Mouse (Mus musculus) olfactory bulb, adult 2 months (tissue): ENCODE data around the gene Aicda. TPM values are rescaled to one million over a fixed set of nuclear protein-coding genes. Genes with fewer than 3 reads are reported as not detected.

Source experiments
- H3K27ac ChIP-seq: fragments of 200-500 bp; 2 replicates; pipeline ENCODE4 v1.5.1; 2012; ENCODE audit warnings: low read depth, low read length; ENCODE audit not compliant: insufficient read depth
- H3K4me1 ChIP-seq: fragments of 200-500 bp; 2 replicates; pipeline ENCODE4 v1.6.1; 2012; ENCODE audit warnings: low read length; ENCODE audit not compliant: control insufficient read depth, insufficient read depth
- H3K4me3 ChIP-seq: fragments of 200-500 bp; 2 replicates; pipeline ENCODE4 v1.5.1; 2012; ENCODE audit warnings: mild to moderate bottlenecking, low read depth, low read length, moderate library complexity; ENCODE audit not compliant: insufficient read depth
- CTCF ChIP-seq: fragments of 200-500 bp; IDR thresholded peaks from 2 replicates; pipeline ENCODE4 v1.5.1; 2012; ENCODE audit warnings: low read depth, mild to moderate bottlenecking, low read length, moderate library complexity; ENCODE audit not compliant: insufficient read depth
- POLR2A ChIP-seq: fragments of 200-500 bp; IDR thresholded peaks from 2 replicates; pipeline ENCODE4 v1.6.1; 2012; ENCODE audit warnings: mild to moderate bottlenecking, low read depth, low read length, moderate library complexity; ENCODE audit not compliant: insufficient read depth
- WGBS: fragments of 180-500 bp; shearing (Covaris S2); methylation state at CpG from one replicate; pipeline ENCODE4 v1.1.7; 2018; 5-methylcytosine and 5-hydroxymethylcytosine counted together
- polyA plus RNA-seq: library from polyadenylated mRNA; stranded (reverse); fragments of >200 nt; gene quantifications from 2 replicates; pipeline ENCODE4 v1.2.4, GENCODE M21; 2012; ENCODE audit warnings: low replicate concordance; ENCODE audit not compliant: missing spikeins, insufficient read depth, insufficient read length

The Aicda gene
- polyA plus RNA-seq, 1 experiment, result not detected

DNA sequence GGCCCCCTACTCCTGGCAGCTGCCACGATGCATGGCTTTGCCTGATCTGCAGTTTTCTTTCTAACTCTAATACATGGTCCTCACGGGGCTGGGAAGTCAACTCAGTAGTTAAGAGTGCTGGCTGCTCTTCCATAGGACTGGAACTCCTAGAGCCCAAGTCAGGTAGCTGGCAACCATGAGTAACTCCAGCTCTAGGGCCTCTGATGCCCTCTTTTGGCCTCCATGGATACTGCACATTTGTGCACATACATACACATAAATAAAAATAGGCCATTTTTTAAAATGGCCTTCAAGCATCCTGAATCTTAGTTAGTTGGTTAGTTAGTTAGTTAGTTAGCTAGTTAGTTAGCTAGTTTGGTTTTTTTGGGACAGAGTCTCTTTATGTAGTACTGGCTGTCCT lies 39.3 kb downstream of the Aicda start:
- no peak overlapping the region for H3K27ac ChIP-seq
- H3K4me3 ChIP-seq, result no peak overlapping the region
- no peaks in the 10 kb centered on the region for H3K4me1 ChIP-seq
- no peak for TF ChIP-seq POLR2A
- no peak for TF ChIP-seq CTCF
- 89% methylated on average over 2 of the region's 2 CpGs for WGBS

GRCm38 (mm10) chr6:122595637-122596036 lies 42.0 kb downstream of the Aicda start:
- no peaks in the 10 kb centered on the region for H3K4me1 ChIP-seq
- WGBS, result 24% methylated on average over 7 of the region's 7 CpGs
- H3K27ac ChIP-seq, result no peak overlapping the region
- H3K4me3 ChIP-seq, result no peak overlapping the region
- TF ChIP-seq POLR2A (no peak), CTCF (no peak)

- 92% methylated on average over 7 of the region's 7 CpGs for WGBS
Observed at GRCm38 (mm10) chr6:122596608-122597007, 43.0 kb downstream of the Aicda start.

GRCm38 (mm10) chr6:122598014-122598413 lies 44.4 kb downstream of the Aicda start:
- Histone ChIP-seq H3K27ac (no peak overlapping the region), H3K4me3 (no peak overlapping the region), H3K4me1 (peaks cover 3% of the 10 kb centered on the region; the same call in 1 of the 2 replicates)
- TF ChIP-seq POLR2A (no peak), CTCF (no peak)
- WGBS, result 97% methylated on average over 4 of the region's 4 CpGs

More at GRCm38 (mm10) chr6:122596608-122597007, 43.0 kb downstream of the Aicda start:
- Histone ChIP-seq H3K4me3 (no peak overlapping the region), H3K4me1 (no peaks in the 10 kb centered on the region), H3K27ac (no peak overlapping the region)
- TF ChIP-seq POLR2A (no peak), CTCF (no peak)

DNA sequence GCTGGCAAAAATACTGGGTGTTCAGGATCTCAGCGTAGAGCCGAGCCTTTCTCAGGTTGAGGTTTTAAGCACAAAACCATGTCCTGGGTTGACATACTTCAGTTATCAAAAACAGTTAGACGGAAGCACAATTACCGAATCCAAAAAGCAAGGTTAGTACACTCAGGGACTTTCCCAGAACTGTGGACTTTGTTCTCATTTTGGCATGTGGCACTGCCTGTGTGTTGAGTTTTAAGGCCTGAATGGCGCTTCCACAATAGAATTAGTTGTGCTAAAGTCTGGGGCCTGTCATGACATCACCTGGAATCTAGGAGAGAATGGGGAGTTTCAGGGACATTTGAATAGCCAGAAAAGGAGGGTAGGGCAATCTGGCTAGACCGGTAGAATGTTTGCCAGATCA lies 44.8 kb downstream of the Aicda start:
- TF ChIP-seq CTCF, result no peak
- no peak for TF ChIP-seq POLR2A
- WGBS, result 47% methylated on average over 6 of the region's 6 CpGs
- H3K27ac ChIP-seq, result no peak overlapping the region

DNA sequence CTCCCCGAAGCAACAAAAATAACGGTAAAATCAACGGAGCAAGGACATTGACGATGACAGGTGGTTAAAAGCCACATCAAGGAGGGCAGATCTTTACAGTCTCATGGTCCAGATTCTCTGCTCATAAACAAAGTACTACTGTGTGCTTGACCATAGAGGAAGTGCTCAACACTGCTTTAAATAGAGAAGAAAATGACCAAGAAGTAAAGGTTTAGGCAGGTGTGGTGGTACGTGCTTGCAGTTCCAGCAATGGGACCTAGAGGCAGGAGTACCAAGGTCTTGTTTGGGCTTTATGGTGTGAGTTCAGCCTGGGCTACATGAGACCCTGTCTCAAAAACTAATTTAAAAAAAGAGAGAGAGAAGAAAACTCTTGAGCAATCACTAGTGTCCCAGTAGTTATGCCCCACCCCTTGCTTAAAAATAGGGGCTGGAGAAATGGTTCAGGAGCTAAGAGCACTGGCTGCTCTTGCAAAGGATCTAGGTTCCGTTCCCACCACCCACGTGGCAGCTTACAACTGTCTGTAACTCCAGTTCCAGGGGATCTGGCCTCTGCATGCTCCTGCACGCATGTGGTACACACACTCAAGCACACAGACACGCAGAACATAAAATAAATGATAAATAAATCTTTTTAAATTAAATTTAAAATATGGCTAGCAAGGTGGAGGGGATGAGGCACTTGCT lies 45.6 kb downstream of the Aicda start:
- peaks cover 3% of the 10 kb centered on the region; the same call in 1 of the 2 replicates for H3K4me1 ChIP-seq
- TF ChIP-seq POLR2A, result no peak
- TF ChIP-seq CTCF, result no peak
- WGBS, result 92% methylated on average over 9 of the region's 9 CpGs
- no peak overlapping the region for H3K27ac ChIP-seq
- no peak overlapping the region for H3K4me3 ChIP-seq

More for the DNA sequence above, 44.8 kb downstream of the Aicda start:
- no peak overlapping the region for H3K4me3 ChIP-seq
- H3K4me1 ChIP-seq, result peaks cover 3% of the 10 kb centered on the region; the same call in 1 of the 2 replicates

GRCm38 (mm10) chr6:122600066-122600646 lies 46.6 kb downstream of the Aicda start:
- Histone ChIP-seq H3K27ac (no peak overlapping the region), H3K4me1 (peaks cover 3% of the 10 kb centered on the region; the same call in 1 of the 2 replicates), H3K4me3 (no peak overlapping the region)
- TF ChIP-seq POLR2A (no peak), CTCF (no peak)
- 74% methylated on average over 7 of the region's 7 CpGs for WGBS

DNA sequence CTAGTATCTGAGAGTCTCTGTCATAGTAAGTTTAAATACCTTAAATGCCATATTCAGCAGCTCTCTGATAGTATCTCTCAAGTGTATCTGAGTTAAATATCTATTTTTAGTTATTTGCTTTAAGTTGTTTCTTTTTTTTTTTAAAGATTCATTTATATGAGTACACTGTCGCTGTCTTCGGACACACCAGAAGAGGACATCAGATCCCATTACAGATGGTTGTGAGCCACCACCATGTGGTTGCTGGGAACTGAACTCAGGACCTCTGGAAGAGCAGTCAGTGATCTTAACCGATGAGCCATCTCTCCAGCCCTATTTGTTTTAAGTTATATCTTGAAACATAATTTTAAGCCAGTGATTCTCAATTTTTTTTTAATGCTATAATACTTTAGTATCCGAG lies 47.4 kb downstream of the Aicda start:
- TF ChIP-seq CTCF, result no peak
- TF ChIP-seq POLR2A, result no peak
- no peak overlapping the region for H3K27ac ChIP-seq
- H3K4me1 ChIP-seq, result peaks cover 3% of the 10 kb centered on the region; the same call in 1 of the 2 replicates
- H3K4me3 ChIP-seq, result no peak overlapping the region
- WGBS, result 91% methylated on average over 4 of the region's 4 CpGs

DNA sequence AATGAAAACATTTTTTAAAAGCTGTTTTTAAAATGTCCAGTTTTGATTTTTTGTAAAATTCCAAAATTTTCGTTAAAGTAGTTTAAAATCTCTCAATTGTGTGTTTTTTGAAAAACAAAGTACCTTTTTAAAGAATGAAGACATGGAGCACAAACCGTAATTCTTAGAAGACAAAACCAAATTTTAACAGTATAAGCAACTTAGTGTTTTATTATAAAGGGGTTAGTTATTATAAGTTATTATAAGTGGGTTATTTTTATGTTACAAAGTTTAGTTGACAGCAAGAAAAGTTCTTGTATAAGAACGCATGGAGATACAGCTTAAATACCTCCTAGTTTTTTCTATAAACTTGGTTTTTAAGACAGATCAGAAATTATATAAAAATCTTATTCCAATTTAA lies 48.0 kb downstream of the Aicda start:
- 83% methylated on average over 3 of the region's 3 CpGs for WGBS
- TF ChIP-seq CTCF (no peak), POLR2A (no peak)
- Histone ChIP-seq H3K4me1 (peaks cover 3% of the 10 kb centered on the region; the same call in 1 of the 2 replicates), H3K27ac (no peak overlapping the region), H3K4me3 (no peak overlapping the region)
